Mouse (Mus musculus) stomach, embryonic 15.5 days (tissue): Measurements from ENCODE around the gene Ncoa6. TPM values are rescaled to one million over a fixed set of nuclear protein-coding genes. Genes with fewer than 3 reads are reported as not detected.
A peak's percentile ranks its signal among the peaks of the same experiment; 100 is the strongest.

Source experiments
- ATAC-seq: fragments of 200-750 bp; cut with Nextera tagmentation; 2 replicates; pipeline ENCODE4 v1.8.0; 2017; ENCODE audit warnings: low read depth, moderate number of reproducible peaks, moderate TSS enrichment; ENCODE audit not compliant: insufficient read depth, low FRiP score
- H3K27ac ChIP-seq: fragments of 300-500 bp; sonication (generic); 2 replicates; pipeline ENCODE4 v1.5.1; 2015; ENCODE audit warnings: mild to moderate bottlenecking, inconsistent platforms
- H3K27me3 ChIP-seq: fragments of 300-500 bp; sonication (generic); replicated peaks from 2 replicates; pipeline ENCODE4 v1.6.1; 2015; ENCODE audit warnings: inconsistent platforms
- H3K36me3 ChIP-seq: fragments of 300-500 bp; sonication (generic); 2 replicates; pipeline ENCODE4 v1.6.1; 2015; ENCODE audit warnings: inconsistent platforms
- H3K4me1 ChIP-seq: fragments of 300-500 bp; sonication (generic); 2 replicates; pipeline ENCODE4 v1.6.1; 2015; ENCODE audit warnings: inconsistent platforms
- H3K4me2 ChIP-seq: fragments of 300-500 bp; sonication (generic); 2 replicates; pipeline ENCODE4 v1.6.1; 2015; ENCODE audit warnings: mild to moderate bottlenecking, inconsistent platforms
- H3K4me3 ChIP-seq: fragments of 300-500 bp; sonication (generic); replicated peaks from 2 replicates; pipeline ENCODE4 v1.5.1; 2015; ENCODE audit warnings: inconsistent platforms
- H3K9ac ChIP-seq: fragments of 300-500 bp; sonication (generic); 2 replicates; pipeline ENCODE4 v1.6.1; 2015; ENCODE audit warnings: inconsistent platforms
- H3K9me3 ChIP-seq: fragments of 300-500 bp; sonication (generic); 2 replicates; pipeline ENCODE4 v1.6.1; 2016; ENCODE audit warnings: inconsistent platforms
- WGBS: fragments of 180-500 bp; shearing (Covaris S2); methylation state at CpG from one replicate; pipeline ENCODE4 v1.1.7; 2015; 5-methylcytosine and 5-hydroxymethylcytosine counted together
- polyA plus RNA-seq: library from polyadenylated mRNA; unstranded; fragments of >200 nt; fragmentation: Nextera tagmentation; extraction: Ambion mirVana; gene quantifications from 2 replicates; pipeline ENCODE4 v1.2.1, GENCODE M21; 2015

The Ncoa6 gene
- polyA plus RNA-seq, 1 experiment from 2014 or later, result 17.8 TPM

GRCm38 (mm10) chr2:155381060-155381437, 92.6 kb downstream of the Ncoa6 start:
- no peak for ATAC-seq
- Histone ChIP-seq H3K4me1 (peaks cover 11% of the 10 kb centered on the region; the same call in 1 of the 2 replicates), H3K4me2 (peak overlapping the region; percentile 86), H3K27ac (peak overlapping the region; percentile 98), H3K36me3 (no peaks in the 10 kb centered on the region), H3K4me3 (peak overlapping the region; percentile 96), H3K9ac (peak overlapping the region; percentile 77), H3K9me3 (no peaks in the 10 kb centered on the region), H3K27me3 (no peaks in the 10 kb centered on the region)
- WGBS, result 1% methylated on average over 11 of the region's 11 CpGs

- Histone ChIP-seq H3K4me3 (peak within 1 kb of the TSS; percentile 96), H3K4me2 (peak within 1 kb of the TSS; percentile 86), H3K27me3 (no peaks in the 10 kb centered on the region), H3K4me1 (peaks cover 11% of the 10 kb centered on the region; the same call in 1 of the 2 replicates), H3K9ac (peak within 1 kb of the TSS; percentile 77), H3K27ac (peak within 1 kb of the TSS; percentile 98), H3K9me3 (no peaks in the 10 kb centered on the region), H3K36me3 (no peaks in the 10 kb centered on the region)
- WGBS, result 46% methylated on average over 8 of the region's 8 CpGs
- ATAC-seq, result no peak
Measured at GRCm38 (mm10) chr2:155380261-155381059, 93.2 kb downstream of the Ncoa6 start, which contains the start of gene Trp53inp2. Trp53inp2 (plus strand) TSS chr2:155381059.

- ATAC-seq, result no peak
- 79% methylated on average over 10 of the region's 10 CpGs for WGBS
- Histone ChIP-seq H3K4me1 (0 out of 2 replicates have a peak, but pooled peaks cover 4% of the 10 kb centered on the region), H3K36me3 (no peaks in the 10 kb centered on the region), H3K27me3 (no peaks in the 10 kb centered on the region), H3K9ac (no peak overlapping the region), H3K4me3 (no peak overlapping the region), H3K9me3 (no peaks in the 10 kb centered on the region), H3K27ac (no peak overlapping the region), H3K4me2 (no peak overlapping the region)
Measured at GRCm38 (mm10) chr2:155376191-155376590, 97.5 kb downstream of the Ncoa6 start.

GRCm38 (mm10) chr2:155374521-155374920, 99.2 kb downstream of the Ncoa6 start:
- no peaks in the 10 kb centered on the region for H3K36me3 ChIP-seq
- no peak overlapping the region for H3K27ac ChIP-seq
- no peak overlapping the region for H3K4me3 ChIP-seq
- H3K4me2 ChIP-seq, result no peak overlapping the region
- H3K4me1 ChIP-seq, result no peaks in the 10 kb centered on the region
- no peak for ATAC-seq
- H3K9ac ChIP-seq, result no peak overlapping the region
- no peaks in the 10 kb centered on the region for H3K27me3 ChIP-seq
- H3K9me3 ChIP-seq, result no peaks in the 10 kb centered on the region

GRCm38 (mm10) chr2:155373886-155374285, 99.8 kb downstream of the Ncoa6 start:
- no peaks in the 10 kb centered on the region for H3K27me3 ChIP-seq
- no peak overlapping the region for H3K9ac ChIP-seq
- no peak overlapping the region for H3K4me3 ChIP-seq
- no peak overlapping the region for H3K4me2 ChIP-seq
- H3K27ac ChIP-seq, result no peak overlapping the region
- no peaks in the 10 kb centered on the region for H3K36me3 ChIP-seq
- no peak for ATAC-seq
- H3K4me1 ChIP-seq, result no peaks in the 10 kb centered on the region
- H3K9me3 ChIP-seq, result no peaks in the 10 kb centered on the region
- 69% methylated on average over 1 of the region's 1 CpGs for WGBS

- no peak overlapping the region for H3K4me3 ChIP-seq
- ATAC-seq, result no peak
- no peaks in the 10 kb centered on the region for H3K4me1 ChIP-seq
- H3K9me3 ChIP-seq, result no peaks in the 10 kb centered on the region
- no peak overlapping the region for H3K4me2 ChIP-seq
- H3K27me3 ChIP-seq, result no peaks in the 10 kb centered on the region
- H3K9ac ChIP-seq, result no peak overlapping the region
- H3K36me3 ChIP-seq, result no peaks in the 10 kb centered on the region
- H3K27ac ChIP-seq, result no peak overlapping the region
- 54% methylated on average over 1 of the region's 1 CpGs for WGBS
Measured at GRCm38 (mm10) chr2:155373302-155373701, 100.4 kb downstream of the Ncoa6 start.

- Histone ChIP-seq H3K9me3 (no peaks in the 10 kb centered on the region), H3K9ac (no peak overlapping the region), H3K27ac (no peak overlapping the region), H3K36me3 (no peaks in the 10 kb centered on the region), H3K27me3 (no peaks in the 10 kb centered on the region), H3K4me3 (no peak overlapping the region), H3K4me2 (no peak overlapping the region), H3K4me1 (no peaks in the 10 kb centered on the region)
- ATAC-seq, result no peak
- WGBS, result 62% methylated on average over 4 of the region's 4 CpGs
Measured at GRCm38 (mm10) chr2:155372451-155372850, 101.2 kb downstream of the Ncoa6 start.

GRCm38 (mm10) chr2:155369333-155369883, 104.3 kb downstream of the Ncoa6 start:
- Histone ChIP-seq H3K4me1 (no peaks in the 10 kb centered on the region), H3K4me3 (no peak overlapping the region), H3K36me3 (no peaks in the 10 kb centered on the region), H3K27me3 (no peaks in the 10 kb centered on the region), H3K27ac (peak overlapping the region; percentile 41), H3K9me3 (no peaks in the 10 kb centered on the region), H3K4me2 (no peak overlapping the region), H3K9ac (no peak overlapping the region)
- ATAC-seq, result peak; percentile 84
- WGBS, result 18% methylated on average over 7 of the region's 7 CpGs

GRCm38 (mm10) chr2:155367635-155368284, 105.9 kb downstream of the Ncoa6 start:
- Histone ChIP-seq H3K27ac (no peak overlapping the region), H3K9me3 (no peaks in the 10 kb centered on the region), H3K9ac (no peak overlapping the region), H3K4me1 (no peaks in the 10 kb centered on the region), H3K36me3 (no peaks in the 10 kb centered on the region), H3K27me3 (no peaks in the 10 kb centered on the region), H3K4me3 (no peak overlapping the region), H3K4me2 (no peak overlapping the region)
- ATAC-seq, result no peak
- 72% methylated on average over 7 of the region's 7 CpGs for WGBS

GRCm38 (mm10) chr2:155357686-155358399, 115.9 kb downstream of the Ncoa6 start:
- H3K9me3 ChIP-seq, result no peaks in the 10 kb centered on the region
- no peaks in the 10 kb centered on the region for H3K4me1 ChIP-seq
- no peaks in the 10 kb centered on the region for H3K36me3 ChIP-seq
- H3K9ac ChIP-seq, result peak overlapping the region; percentile 13; the same call in 1 of the 2 replicates
- 22% methylated on average over 14 of the region's 14 CpGs for WGBS
- H3K4me2 ChIP-seq, result peak overlapping the region; percentile 60
- peak; percentile 85 for ATAC-seq
- peak overlapping the region; percentile 84 for H3K4me3 ChIP-seq
- H3K27ac ChIP-seq, result peak overlapping the region; percentile 86
- H3K27me3 ChIP-seq, result no peaks in the 10 kb centered on the region

GRCm38 (mm10) chr2:155356971-155357591, 116.6 kb downstream of the Ncoa6 start, which contains the start of gene Pigu:
Pigu (minus strand) TSS chr2:155357430.
- Histone ChIP-seq H3K27me3 (no peaks in the 10 kb centered on the region), H3K27ac (peak within 1 kb of the TSS; percentile 86), H3K9ac (peak within 1 kb of the TSS; percentile 57), H3K9me3 (no peaks in the 10 kb centered on the region), H3K4me1 (no peaks in the 10 kb centered on the region), H3K4me2 (peak within 1 kb of the TSS; percentile 83), H3K4me3 (peak within 1 kb of the TSS; percentile 84), H3K36me3 (no peaks in the 10 kb centered on the region)
- under 1% methylated on average over 38 of the region's 38 CpGs for WGBS
- peak; percentile 99 for ATAC-seq
